Mouse (Mus musculus) C2C12 (cell line): Measurements from ENCODE around the gene Steap1. TPM values are rescaled to one million over a fixed set of nuclear protein-coding genes. Genes with fewer than 3 reads are reported as not detected.

Experiments used
- H3K27me3 ChIP-seq: one replicate; pipeline ENCODE4 v1.6.1; 2011; ENCODE audit not compliant: control insufficient read depth, insufficient read depth, insufficient read length
- H3K36me3 ChIP-seq: one replicate; pipeline ENCODE4 v1.6.1; 2011; ENCODE audit not compliant: control insufficient read depth, insufficient read depth
- H3K4me3 ChIP-seq: one replicate; pipeline ENCODE4 v1.5.1; 2011; ENCODE audit warnings: mild to moderate bottlenecking, control low read depth; ENCODE audit not compliant: poor library complexity, insufficient read depth, severe bottlenecking
- H3K79me2 ChIP-seq: one replicate; pipeline ENCODE4 v1.6.1; 2011; ENCODE audit not compliant: control insufficient read depth, insufficient read depth
- H3K79me3 ChIP-seq: one replicate; pipeline ENCODE4 v1.6.1; 2011; ENCODE audit warnings: low read depth, control low read depth
- H3ac ChIP-seq: one replicate; pipeline ENCODE3; 2011; ENCODE audit warnings: low read depth; ENCODE audit not compliant: control insufficient read depth, insufficient read length
- CEBPB ChIP-seq: IDR thresholded peaks from one replicate; pipeline ENCODE4 v1.6.1; 2011; ENCODE audit warnings: low read depth, mild to moderate bottlenecking, control low read depth, moderate library complexity
- CTCF ChIP-seq: IDR thresholded peaks from one replicate; pipeline ENCODE4 v1.5.1; 2011; ENCODE audit not compliant: control insufficient read depth, insufficient read depth, insufficient read length
- FOSL1 ChIP-seq: IDR thresholded peaks from one replicate; pipeline ENCODE4 v1.8.0; 2011; ENCODE audit warnings: mild to moderate bottlenecking, low read length; ENCODE audit not compliant: poor library complexity, insufficient read depth, severe bottlenecking
- MAX ChIP-seq: IDR thresholded peaks from one replicate; pipeline ENCODE4 v1.6.1; 2011; ENCODE audit warnings: mild to moderate bottlenecking, control low read depth
- MYOD1 ChIP-seq: IDR thresholded peaks from one replicate; pipeline ENCODE4 v1.6.1; 2011; ENCODE audit warnings: low read depth; ENCODE audit not compliant: control insufficient read depth, insufficient read length
- MYOG ChIP-seq: IDR thresholded peaks from one replicate; pipeline ENCODE4 v1.6.1; 2011; ENCODE audit not compliant: control insufficient read depth, insufficient read length; ENCODE audit errors: extremely low read depth
- USF1 ChIP-seq: IDR thresholded peaks from one replicate; pipeline ENCODE4 v1.6.1; 2011; ENCODE audit warnings: low read depth, mild to moderate bottlenecking, control low read depth, moderate library complexity
- polyA plus RNA-seq: library from polyadenylated mRNA; unstranded; fragments of >200 nt; fragmentation: generic; extraction: Trizol; gene quantifications from one replicate; pipeline ENCODE4 v1.2.1, GENCODE M21; 2012; ENCODE audit warnings: missing spikeins

The Steap1 gene
- polyA plus RNA-seq, 1 experiment, result 58.9 TPM

GRCm38 (mm10) chr5:5734445-5734844 is 14.7 kb downstream of the Steap1 start:
- Histone ChIP-seq H3K79me3 (no peaks in the 10 kb centered on the region), H3K27me3 (no peaks in the 10 kb centered on the region), H3K79me2 (no peaks in the 10 kb centered on the region), H3K36me3 (peaks cover 35% of the 10 kb centered on the region), H3K4me3 (no peak overlapping the region), H3ac (no peak overlapping the region)
- TF ChIP-seq CEBPB, result no peak
- TF ChIP-seq MAX, result no peak
- no peak for TF ChIP-seq MYOD1
- no peak for TF ChIP-seq USF1
- no peak for TF ChIP-seq MYOG
- TF ChIP-seq CTCF, result no peak
- no peak for TF ChIP-seq FOSL1

- Histone ChIP-seq H3K79me3 (no peaks in the 10 kb centered on the region), H3K79me2 (no peaks in the 10 kb centered on the region), H3K36me3 (peaks cover 22% of the 10 kb centered on the region), H3ac (no peak overlapping the region), H3K27me3 (no peaks in the 10 kb centered on the region), H3K4me3 (no peak overlapping the region)
- TF ChIP-seq MYOG, result no peak
- TF ChIP-seq CTCF, result no peak
- no peak for TF ChIP-seq FOSL1
- no peak for TF ChIP-seq MYOD1
- no peak for TF ChIP-seq CEBPB
- TF ChIP-seq MAX, result no peak
- no peak for TF ChIP-seq USF1
These were observed 16.3 kb downstream of the Steap1 start for GRCm38 (mm10) chr5:5732858-5733257.

- Histone ChIP-seq H3K79me2 (no peaks in the 10 kb centered on the region), H3K4me3 (no peak overlapping the region), H3K27me3 (no peaks in the 10 kb centered on the region), H3K36me3 (peaks cover 21% of the 10 kb centered on the region), H3ac (no peak overlapping the region), H3K79me3 (no peaks in the 10 kb centered on the region)
- TF ChIP-seq FOSL1 (no peak), MAX (no peak)
These were observed 16.9 kb downstream of the Steap1 start for GRCm38 (mm10) chr5:5732208-5732607.

- no peaks in the 10 kb centered on the region for H3K79me2 ChIP-seq
These were observed 19.2 kb downstream of the Steap1 start for GRCm38 (mm10) chr5:5729904-5730303.

GRCm38 (mm10) chr5:5722217-5722616 is 26.9 kb downstream of the Steap1 start:
- no peaks in the 10 kb centered on the region for H3K79me3 ChIP-seq
- no peaks in the 10 kb centered on the region for H3K36me3 ChIP-seq
- no peak overlapping the region for H3K4me3 ChIP-seq
- H3ac ChIP-seq, result no peak overlapping the region
- no peaks in the 10 kb centered on the region for H3K27me3 ChIP-seq
- no peaks in the 10 kb centered on the region for H3K79me2 ChIP-seq
- no peak for TF ChIP-seq MAX
- TF ChIP-seq MYOG, result no peak
- no peak for TF ChIP-seq USF1
- no peak for TF ChIP-seq FOSL1
- no peak for TF ChIP-seq MYOD1
- TF ChIP-seq CTCF, result no peak
- TF ChIP-seq CEBPB, result no peak

More at GRCm38 (mm10) chr5:5729904-5730303, 19.2 kb downstream of the Steap1 start:
- Histone ChIP-seq H3K79me3 (no peaks in the 10 kb centered on the region), H3ac (no peak overlapping the region), H3K27me3 (no peaks in the 10 kb centered on the region), H3K4me3 (no peak overlapping the region), H3K36me3 (peaks cover 4% of the 10 kb centered on the region)
- TF ChIP-seq MAX, result no peak
- TF ChIP-seq CTCF, result no peak
- TF ChIP-seq CEBPB, result no peak
- no peak for TF ChIP-seq MYOG
- no peak for TF ChIP-seq FOSL1
- no peak for TF ChIP-seq MYOD1
- TF ChIP-seq USF1, result no peak

- Histone ChIP-seq H3K27me3 (no peaks in the 10 kb centered on the region), H3K36me3 (no peaks in the 10 kb centered on the region), H3K4me3 (no peak overlapping the region), H3K79me3 (no peaks in the 10 kb centered on the region), H3K79me2 (no peaks in the 10 kb centered on the region), H3ac (no peak overlapping the region)
- TF ChIP-seq CTCF, result no peak
- no peak for TF ChIP-seq CEBPB
- no peak for TF ChIP-seq MAX
- TF ChIP-seq MYOD1, result no peak
- TF ChIP-seq MYOG, result no peak
- TF ChIP-seq USF1, result no peak
- TF ChIP-seq FOSL1, result no peak
These were observed 38.1 kb downstream of the Steap1 start for GRCm38 (mm10) chr5:5711032-5711431.
